7 mouse cellular contexts compared by ENCODE assay signal in genomic region chr16:5255779-5256496, GRCm38 (mm10). TPM values are rescaled to one million over a fixed set of nuclear protein-coding genes. Genes with fewer than 3 reads are reported as not detected.
DNase-seq lines count a peak whose midpoint lies in the region; ATAC-seq lines count a peak whose summit lies in the region.

Gene Eef2kmt (minus strand): TSS chr16:5255983.

- H3K4me3 ChIP-seq in embryonic facial prominence, embryonic 12.5 days, result peak within 1 kb of the TSS; percentile 59
- peak within 1 kb of the TSS; percentile 35 for H3K4me3 ChIP-seq in limb, embryonic 11.5 days (ENCODE audit: low read depth, low read length)
- peak within 1 kb of the TSS; percentile 54 for H3K4me3 ChIP-seq in midbrain, embryonic 14.5 days (replicated peaks; ENCODE audit: low read depth, low read length)

- no peaks in the 10 kb centered on the region for H3K27me3 ChIP-seq in embryonic facial prominence, embryonic 12.5 days
- H3K27me3 ChIP-seq in limb, embryonic 11.5 days (ENCODE audit: control insufficient read depth, insufficient read depth, low read length), result no peaks in the 10 kb centered on the region
- H3K27me3 ChIP-seq in midbrain, embryonic 14.5 days (ENCODE audit: control insufficient read depth, insufficient read depth, low read length), result no peaks in the 10 kb centered on the region

- ATAC-seq in embryonic facial prominence, embryonic 12.5 days (ENCODE audit: insufficient number of reproducible peaks, insufficient read depth, low FRiP score, low TSS enrichment), result peak; percentile 97
- peak; percentile 97 for ATAC-seq in limb, embryonic 11.5 days (ENCODE audit: insufficient number of reproducible peaks, low FRiP score, low TSS enrichment, low read depth)
- ATAC-seq in midbrain, embryonic 14.5 days (ENCODE audit: low FRiP score, low TSS enrichment), result peak; percentile 97

- peak within 1 kb of the TSS; percentile 73 for H3K27ac ChIP-seq in embryonic facial prominence, embryonic 12.5 days
- H3K27ac ChIP-seq in limb, embryonic 11.5 days (replicated peaks; ENCODE audit: low read depth, low read length), result peak within 1 kb of the TSS; percentile 55; the same call in 1 of the 2 replicates
- H3K27ac ChIP-seq in midbrain, embryonic 14.5 days (replicated peaks; ENCODE audit: low read depth, low read length), result 0 out of 2 replicates have a peak within 1 kb of the TSS, but pooled peaks have one; percentile 32

- WGBS in embryonic facial prominence, embryonic 12.5 days, result under 1% methylated on average over 57 of the region's 57 CpGs
- 2% methylated on average over 57 of the region's 57 CpGs for WGBS in limb, embryonic 11.5 days
- WGBS in midbrain, embryonic 14.5 days, result 2% methylated on average over 57 of the region's 57 CpGs

- peak; percentile 99 for DNase-seq in adrenal gland, postnatal 25 days
- DNase-seq in heart, adult 11 months, result peak; percentile 100
- DNase-seq in kidney, adult 18-20 months, result peak; percentile 99
- peak; percentile 99 for DNase-seq in limb, embryonic 11.5 days (ENCODE audit: low spot score)
- peak; percentile 99 for DNase-seq in midbrain, embryonic 14.5 days
- peak; percentile 99 for DNase-seq in spleen, adult 18-20 months

- H3K9ac ChIP-seq in embryonic facial prominence, embryonic 12.5 days, result peak within 1 kb of the TSS; percentile 63
- H3K9ac ChIP-seq in limb, embryonic 11.5 days (ENCODE audit: low read length), result peak within 1 kb of the TSS; percentile 62
- peak within 1 kb of the TSS; percentile 58 for H3K9ac ChIP-seq in midbrain, embryonic 14.5 days (replicated peaks; ENCODE audit: low read length)

- H3K4me2 ChIP-seq in embryonic facial prominence, embryonic 12.5 days (replicated peaks), result peak within 1 kb of the TSS; percentile 72
- peak within 1 kb of the TSS; percentile 63 for H3K4me2 ChIP-seq in limb, embryonic 11.5 days (ENCODE audit: low read depth, severe bottlenecking)
- peak within 1 kb of the TSS; percentile 82 for H3K4me2 ChIP-seq in midbrain, embryonic 14.5 days (ENCODE audit: low read length)

- H3K36me3 ChIP-seq in embryonic facial prominence, embryonic 12.5 days, result no peaks in the 10 kb centered on the region
- H3K36me3 ChIP-seq in limb, embryonic 11.5 days (ENCODE audit: control insufficient read depth, insufficient read depth, low read length), result no peaks in the 10 kb centered on the region; the same call in 1 of the 2 replicates
- no peaks in the 10 kb centered on the region for H3K36me3 ChIP-seq in midbrain, embryonic 14.5 days (ENCODE audit: control insufficient read depth, insufficient read depth, low read length)

- peaks cover 13% of the 10 kb centered on the region; the same call in 1 of the 2 replicates for H3K4me1 ChIP-seq in embryonic facial prominence, embryonic 12.5 days
- H3K4me1 ChIP-seq in limb, embryonic 11.5 days (ENCODE audit: control insufficient read depth, insufficient read depth, low read length), result peaks cover 9% of the 10 kb centered on the region; the same call in 1 of the 2 replicates
- peaks cover 13% of the 10 kb centered on the region for H3K4me1 ChIP-seq in midbrain, embryonic 14.5 days (ENCODE audit: control insufficient read depth, insufficient read depth, low read length)

- no peaks in the 10 kb centered on the region for H3K9me3 ChIP-seq in embryonic facial prominence, embryonic 12.5 days
- no peaks in the 10 kb centered on the region for H3K9me3 ChIP-seq in limb, embryonic 11.5 days (ENCODE audit: control insufficient read depth, low read length)
- H3K9me3 ChIP-seq in midbrain, embryonic 14.5 days (ENCODE audit: control insufficient read depth, low read length), result no peaks in the 10 kb centered on the region

RNA-seq across cellular contexts. Expression of gene Eef2kmt, which starts in this region (rescaled TPM):
- 30.2 and 35.6 TPM in 2 replicates for total RNA-seq in adrenal gland, postnatal 25 days (2021)
- polyA plus RNA-seq in embryonic facial prominence, embryonic 12.5 days (2016; fragmentation: Nextera tagmentation; extraction: Ambion mirVana), result 14.7 and 15.3 TPM in 2 replicates
- 14.5 and 15.8 TPM in 2 replicates for polyA plus RNA-seq in limb, embryonic 11.5 days (2014; fragmentation: Nextera tagmentation; extraction: Ambion mirVana)
- 3.9 and 8.3 TPM in 2 replicates for polyA plus RNA-seq in midbrain, embryonic 14.5 days (2014; fragmentation: Nextera tagmentation; extraction: Ambion mirVana)

Comparison
In these comparisons a context has a peak if more than half of its experiments do, and no peak if none do; other contexts are left out.
1. Peak in every context shown above with its lines: DNase-seq, ATAC-seq, H3K4me3 ChIP-seq and H3K27ac ChIP-seq.